Mouse (Mus musculus) telencephalon, adult 2 months (tissue): ENCODE results near the gene Dennd1b.
A peak's percentile ranks its signal among the peaks of the same experiment; 100 is the strongest.

Source experiments
- DNase-seq: peaks from one replicate; pipeline ENCODE4 v3.0.0-alpha.2; 2011; ENCODE audit warnings: low read depth, low spot score

Gene Dennd1b

DNA sequence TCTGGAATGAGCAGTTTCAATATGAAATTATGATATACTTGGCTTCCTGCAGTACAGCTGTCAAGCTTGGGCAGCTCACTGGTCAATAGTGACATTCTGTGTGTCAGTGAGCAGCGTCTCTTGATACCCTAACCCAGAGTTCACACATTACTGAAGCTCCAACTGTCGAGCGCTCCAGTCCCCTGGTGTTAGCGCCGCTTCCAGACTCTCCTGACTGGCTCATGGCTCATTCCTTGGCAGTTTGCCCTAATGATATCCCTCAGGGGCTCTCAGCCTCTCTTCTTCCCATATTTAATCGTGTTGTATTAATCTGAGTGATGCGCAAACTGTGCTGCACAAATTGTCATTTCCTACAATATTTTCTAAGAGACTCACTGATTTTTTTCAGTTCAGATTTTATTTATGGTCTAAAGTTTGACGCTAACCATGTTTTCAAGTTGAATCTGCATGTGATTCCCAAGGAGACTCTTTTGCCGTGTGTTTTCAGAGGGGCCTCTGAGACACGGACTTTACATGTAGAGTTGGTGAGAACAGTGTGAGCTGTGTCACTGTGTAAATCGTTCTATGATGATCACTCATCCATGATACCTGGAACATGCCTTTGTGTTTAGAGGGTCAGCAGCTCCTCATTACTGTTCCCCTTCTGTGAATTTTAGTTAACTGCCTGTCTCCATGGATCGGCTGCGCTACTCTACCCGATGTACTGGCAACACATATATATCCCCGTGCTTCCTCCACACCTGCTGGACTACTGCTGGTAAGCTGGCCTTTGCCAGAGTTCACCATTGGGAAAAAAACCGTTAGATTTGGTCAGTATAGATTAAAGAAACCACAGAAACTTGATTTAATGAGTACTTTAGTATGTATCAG is 117.5 kb downstream of the Dennd1b start:
- DNase-seq: no peak

- DNase-seq: no peak
Observed at GRCm38 (mm10) chr1:139083382-139083781, 120.1 kb downstream of the Dennd1b start.

DNA sequence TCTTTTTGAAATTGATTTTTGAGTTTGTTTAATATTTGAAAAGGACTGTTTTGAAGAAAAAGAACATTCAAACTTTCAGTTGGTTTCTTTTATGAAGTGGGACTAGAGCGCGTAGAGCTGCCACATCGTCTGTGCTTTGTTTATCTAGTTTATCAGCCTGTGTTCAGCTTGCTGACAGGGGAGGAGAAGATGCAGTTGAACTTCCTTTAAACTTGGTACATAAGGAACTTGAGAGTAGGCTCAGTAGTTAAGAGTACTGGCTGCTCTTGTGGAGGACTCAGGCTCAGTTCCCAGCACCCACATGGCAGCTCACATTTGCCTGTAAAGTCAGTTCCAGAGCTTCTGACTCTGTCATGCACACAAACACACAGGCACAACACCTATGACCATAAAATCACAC is 124.3 kb downstream of the Dennd1b start:
- no peak for DNase-seq

- no peak for DNase-seq
Observed at GRCm38 (mm10) chr1:139090744-139091143, 127.5 kb downstream of the Dennd1b start.

GRCm38 (mm10) chr1:139091701-139092100 is 128.5 kb downstream of the Dennd1b start:
- DNase-seq: no peak

GRCm38 (mm10) chr1:139092144-139092543 is 128.9 kb downstream of the Dennd1b start:
- DNase-seq: no peak

DNA sequence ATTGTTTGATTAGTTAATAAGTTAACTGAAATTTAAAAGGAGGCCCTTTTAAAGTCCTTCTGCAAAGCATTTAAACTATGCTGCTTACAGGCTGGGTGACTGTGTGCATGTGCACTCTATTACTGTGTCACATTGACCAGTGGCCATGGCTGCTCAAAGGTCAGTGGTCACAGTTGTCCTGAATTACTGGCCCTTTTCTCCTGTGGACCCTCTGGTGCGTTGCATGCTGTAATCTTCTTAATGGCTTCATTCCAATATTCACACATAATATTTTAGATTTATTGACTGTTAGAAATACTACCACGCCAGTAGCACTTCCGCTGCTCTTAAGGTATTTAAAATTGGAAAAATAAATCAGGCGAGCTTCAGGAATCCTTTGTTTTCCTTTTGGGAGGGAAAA is 129.5 kb downstream of the Dennd1b start:
- no peak for DNase-seq

DNA sequence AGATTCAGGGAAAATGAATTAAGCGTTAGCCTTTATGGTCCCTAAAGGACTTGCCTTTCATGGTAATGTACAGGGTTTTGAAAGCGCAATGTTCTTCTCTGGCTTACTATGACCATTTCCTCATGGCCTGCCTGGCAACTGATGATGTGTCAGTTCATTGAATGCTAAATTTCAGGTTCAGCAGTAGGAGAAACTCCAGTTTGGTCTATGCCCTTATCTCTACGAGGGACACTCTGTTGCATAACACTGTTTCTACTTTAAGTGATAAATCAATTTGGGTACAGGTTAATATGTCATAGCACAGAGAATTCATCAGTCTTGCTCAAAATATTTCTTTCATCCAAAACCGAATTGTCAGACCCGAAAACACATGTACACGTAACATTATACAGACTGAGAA is 133.1 kb downstream of the Dennd1b start:
- no peak for DNase-seq

DNA sequence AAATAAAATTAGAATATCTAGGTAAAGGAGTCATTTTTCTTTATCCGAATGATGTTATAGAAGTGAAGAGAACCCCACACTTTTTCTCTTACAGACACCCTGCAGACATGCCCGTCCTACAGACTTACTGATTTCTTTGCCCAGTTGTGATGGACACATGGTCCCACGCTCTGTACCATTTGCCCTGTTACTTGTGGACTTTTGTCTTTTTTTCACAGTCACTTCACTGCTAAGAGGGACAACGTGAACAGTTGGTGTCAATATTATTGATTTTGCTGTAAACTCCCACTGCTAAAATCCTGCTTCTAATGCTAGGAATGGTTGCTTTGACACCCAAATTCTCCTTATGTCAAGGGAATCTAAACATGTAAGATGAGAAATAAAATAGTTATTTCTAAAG is 134.9 kb downstream of the Dennd1b start:
- DNase-seq: no peak

- DNase-seq: no peak
Observed at GRCm38 (mm10) chr1:139101725-139102124, 138.5 kb downstream of the Dennd1b start.

GRCm38 (mm10) chr1:139108251-139108650 is 145.0 kb downstream of the Dennd1b start:
- DNase-seq: no peak

- DNase-seq: no peak
Observed at GRCm38 (mm10) chr1:139122626-139123025, 159.4 kb downstream of the Dennd1b start.

- no peak for DNase-seq
Observed at GRCm38 (mm10) chr1:139139644-139140043, 176.4 kb downstream of the Dennd1b start.

DNA sequence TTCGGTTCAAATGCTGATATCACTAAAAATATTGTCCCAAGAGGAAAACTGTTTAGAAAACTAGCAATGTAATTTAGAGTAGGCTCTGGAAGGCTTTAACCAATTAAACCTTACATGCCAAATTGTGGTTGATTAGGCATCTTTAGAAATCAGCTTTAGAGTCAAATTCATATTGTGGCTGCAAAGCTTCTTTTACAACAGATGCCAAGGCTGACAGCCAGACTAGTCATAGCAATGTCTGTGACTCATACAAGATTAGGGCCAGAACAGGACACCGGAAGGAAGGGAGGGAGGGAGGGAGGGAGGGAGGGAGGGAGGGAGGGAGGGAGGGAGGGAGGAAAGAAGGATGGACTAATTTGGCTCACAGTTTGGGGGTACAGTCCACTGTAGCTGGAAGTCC is 182.3 kb downstream of the Dennd1b start:
- no peak for DNase-seq

- no peak for DNase-seq
Observed at GRCm38 (mm10) chr1:139146306-139146705, 183.1 kb downstream of the Dennd1b start.

DNA sequence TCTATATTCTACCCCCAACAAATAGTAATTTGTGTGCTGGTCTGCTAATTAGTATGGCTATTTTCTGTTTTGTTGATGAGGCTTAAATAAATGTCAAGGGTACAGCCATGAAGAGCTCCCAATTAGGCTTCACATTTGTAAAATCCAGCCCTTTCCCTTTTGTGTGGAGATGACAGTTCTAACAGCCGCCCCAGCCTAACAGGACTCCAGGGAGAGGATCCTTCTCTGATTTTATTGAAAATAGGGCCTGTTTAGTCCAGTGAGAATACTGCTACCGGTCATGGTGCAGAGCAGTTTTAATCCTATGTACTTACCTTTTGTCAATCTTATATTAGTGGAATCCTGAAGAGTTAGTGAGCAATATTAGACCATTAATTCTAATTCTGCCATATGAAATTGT is 189.8 kb downstream of the Dennd1b start:
- DNase-seq: no peak

- no peak for DNase-seq
Observed at GRCm38 (mm10) chr1:139153493-139153892, 190.3 kb downstream of the Dennd1b start.

DNA sequence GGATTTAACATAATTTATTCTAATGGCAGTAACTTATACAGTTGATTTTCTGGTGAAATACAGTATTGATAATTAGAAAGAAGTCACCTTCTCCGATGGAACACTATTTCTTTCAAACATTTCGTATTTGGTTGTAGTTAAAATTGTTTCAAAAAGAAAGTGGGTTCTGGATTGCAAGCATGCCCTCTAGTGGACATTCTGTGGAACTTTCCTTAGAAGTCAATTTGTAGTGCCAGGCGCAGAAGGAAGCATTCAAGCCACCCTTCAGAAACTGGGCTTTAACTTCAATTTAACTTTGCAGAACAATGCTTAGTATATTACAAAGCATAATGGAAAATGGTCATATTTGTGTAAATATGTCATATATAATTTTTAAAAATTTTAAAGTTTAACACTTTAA is 193.2 kb downstream of the Dennd1b start:
- DNase-seq: peak; percentile 22

GRCm38 (mm10) chr1:139161619-139162018 is 198.4 kb downstream of the Dennd1b start:
- no peak for DNase-seq

GRCm38 (mm10) chr1:139162814-139163213 is 199.6 kb downstream of the Dennd1b start:
- DNase-seq: no peak

- no peak for DNase-seq
Observed at GRCm38 (mm10) chr1:139174058-139174832, 211.0 kb downstream of the Dennd1b start.

DNA sequence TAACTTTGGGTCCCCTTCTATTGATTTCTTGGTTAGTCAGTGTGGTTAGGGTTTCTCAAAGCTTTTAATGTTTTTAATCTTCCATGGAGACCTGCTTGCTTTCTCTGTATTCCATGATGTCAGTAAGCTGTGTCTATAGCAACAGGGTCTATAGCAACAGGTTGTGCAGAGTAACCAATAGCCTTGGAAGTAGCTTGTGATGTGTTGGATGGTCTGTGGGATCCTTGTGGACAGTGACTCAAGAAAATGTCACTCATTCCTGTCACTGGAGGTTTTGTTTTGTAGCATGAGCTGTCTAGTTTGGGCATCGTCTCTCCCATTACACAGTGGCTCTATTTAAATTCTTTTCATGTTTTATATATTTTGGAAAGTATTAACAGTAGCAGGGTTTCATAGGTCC is 216.5 kb downstream of the Dennd1b start:
- no peak for DNase-seq
